Mouse (Mus musculus) olfactory bulb, adult 2 months (tissue): Measurements from ENCODE around the gene Ifnar1.

Experiments
- CTCF ChIP-seq: fragments of 200-500 bp; IDR thresholded peaks from 2 replicates; pipeline ENCODE4 v1.5.1; 2012; ENCODE audit warnings: low read depth, mild to moderate bottlenecking, low read length, moderate library complexity; ENCODE audit not compliant: insufficient read depth
- POLR2A ChIP-seq: fragments of 200-500 bp; IDR thresholded peaks from 2 replicates; pipeline ENCODE4 v1.6.1; 2012; ENCODE audit warnings: mild to moderate bottlenecking, low read depth, low read length, moderate library complexity; ENCODE audit not compliant: insufficient read depth

DNA sequence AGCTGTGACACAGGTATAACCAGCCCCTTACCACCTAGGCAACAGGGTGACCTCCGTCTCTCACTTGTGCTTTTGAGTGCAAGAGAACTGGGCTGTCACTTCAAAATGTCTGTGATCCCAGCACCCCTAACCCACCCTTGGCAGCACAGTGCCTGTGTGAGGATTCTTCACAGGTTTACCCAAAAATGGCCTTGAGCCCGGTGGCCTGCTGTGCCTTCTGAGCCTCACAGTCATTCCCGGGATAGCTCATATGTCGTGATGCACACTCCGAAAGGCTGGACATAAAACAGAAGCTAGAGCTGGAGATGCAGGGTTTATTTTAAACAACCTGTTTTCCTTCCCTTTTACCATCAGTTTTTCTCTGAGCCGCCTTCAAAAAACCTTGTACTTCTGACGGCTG lies 19.7 kb downstream of the Ifnar1 start:
- TF ChIP-seq CTCF (no peak), POLR2A (no peak)
